Mouse (Mus musculus) lung, postnatal 0 days (tissue): ENCODE measurements around the gene Kcnc1.

Experiments
- CTCF ChIP-seq: IDR thresholded peaks from 2 replicates; pipeline ENCODE4 v1.5.1; 2016; ENCODE audit warnings: antibody characterized with exemption, mild to moderate bottlenecking
- EP300 ChIP-seq: IDR thresholded peaks from 2 replicates; pipeline ENCODE4 v1.6.1; 2016; ENCODE audit warnings: antibody characterized with exemption, mild to moderate bottlenecking, control low read depth

GRCm38 (mm10) chr7:46413959-46414725, 17.8 kb downstream of the Kcnc1 start:
- no peak for TF ChIP-seq CTCF
- no peak for TF ChIP-seq EP300
